Mouse (Mus musculus) limb, embryonic 12.5 days (tissue): ENCODE measurements around the gene Sorbs1. TPM values are rescaled to one million over a fixed set of nuclear protein-coding genes. Genes with fewer than 3 reads are reported as not detected.

Experiments
- ATAC-seq: fragments of 200-750 bp; cut with Nextera tagmentation; 2 replicates; pipeline ENCODE4 v1.8.0; 2017; ENCODE audit warnings: low read depth, moderate TSS enrichment; ENCODE audit not compliant: insufficient number of reproducible peaks, insufficient read depth, low FRiP score, low TSS enrichment
- H3K27ac ChIP-seq: fragments of 300-500 bp; sonication (generic); 2 replicates; pipeline ENCODE4 v1.5.1; 2016; ENCODE audit warnings: mild to moderate bottlenecking, moderate library complexity
- H3K27me3 ChIP-seq: fragments of 300-500 bp; sonication (generic); 2 replicates; pipeline ENCODE4 v1.6.1; 2016; ENCODE audit warnings: mild to moderate bottlenecking, moderate library complexity
- H3K36me3 ChIP-seq: fragments of 300-500 bp; sonication (generic); 2 replicates; pipeline ENCODE4 v1.6.1; 2016; ENCODE audit warnings: mild to moderate bottlenecking, moderate library complexity
- H3K4me1 ChIP-seq: fragments of 300-500 bp; sonication (generic); replicated peaks from 2 replicates; pipeline ENCODE4 v1.6.1; 2016
- H3K4me2 ChIP-seq: fragments of 300-500 bp; sonication (generic); 2 replicates; pipeline ENCODE4 v1.6.1; 2016; ENCODE audit warnings: mild to moderate bottlenecking, moderate library complexity
- H3K4me3 ChIP-seq: fragments of 300-500 bp; sonication (generic); replicated peaks from 2 replicates; pipeline ENCODE4 v1.5.1; 2016; ENCODE audit warnings: mild to moderate bottlenecking
- H3K9ac ChIP-seq: fragments of 300-500 bp; sonication (generic); replicated peaks from 2 replicates; pipeline ENCODE4 v1.6.1; 2016; ENCODE audit warnings: mild to moderate bottlenecking, moderate library complexity
- H3K9me3 ChIP-seq: fragments of 300-500 bp; sonication (generic); 2 replicates; pipeline ENCODE4 v1.6.1; 2016; ENCODE audit warnings: mild to moderate bottlenecking, moderate library complexity
- WGBS: fragments of 180-500 bp; shearing (Covaris S2); methylation state at CpG from one replicate; pipeline ENCODE4 v1.1.7; 2016; 5-methylcytosine and 5-hydroxymethylcytosine counted together
- polyA plus RNA-seq: library from polyadenylated mRNA; unstranded; fragments of >200 nt; fragmentation: Nextera tagmentation; extraction: Ambion mirVana; gene quantifications from 2 replicates; pipeline ENCODE4 v1.2.1, GENCODE M21; 2016

The Sorbs1 gene
- polyA plus RNA-seq, 1 experiment from 2014 or later: 37.3 TPM

- Histone ChIP-seq H3K4me3 (no peak overlapping the region), H3K9me3 (no peaks in the 10 kb centered on the region), H3K36me3 (no peaks in the 10 kb centered on the region), H3K4me1 (peaks cover 4% of the 10 kb centered on the region), H3K4me2 (no peak overlapping the region), H3K9ac (no peak overlapping the region), H3K27ac (no peak overlapping the region), H3K27me3 (no peaks in the 10 kb centered on the region)
- WGBS: 82% methylated on average over 9 of the region's 9 CpGs
- ATAC-seq: no peak
Measured at GRCm38 (mm10) chr19:40460854-40461490, 52.6 kb downstream of the Sorbs1 start.

GRCm38 (mm10) chr19:40459338-40459737, 54.2 kb downstream of the Sorbs1 start:
- 71% methylated on average over 1 of the region's 1 CpGs for WGBS
- no peak for ATAC-seq
- Histone ChIP-seq H3K9ac (no peak overlapping the region), H3K4me2 (no peak overlapping the region), H3K27me3 (no peaks in the 10 kb centered on the region), H3K4me3 (no peak overlapping the region), H3K27ac (no peak overlapping the region), H3K4me1 (peaks cover 4% of the 10 kb centered on the region), H3K9me3 (no peaks in the 10 kb centered on the region), H3K36me3 (no peaks in the 10 kb centered on the region)

DNA sequence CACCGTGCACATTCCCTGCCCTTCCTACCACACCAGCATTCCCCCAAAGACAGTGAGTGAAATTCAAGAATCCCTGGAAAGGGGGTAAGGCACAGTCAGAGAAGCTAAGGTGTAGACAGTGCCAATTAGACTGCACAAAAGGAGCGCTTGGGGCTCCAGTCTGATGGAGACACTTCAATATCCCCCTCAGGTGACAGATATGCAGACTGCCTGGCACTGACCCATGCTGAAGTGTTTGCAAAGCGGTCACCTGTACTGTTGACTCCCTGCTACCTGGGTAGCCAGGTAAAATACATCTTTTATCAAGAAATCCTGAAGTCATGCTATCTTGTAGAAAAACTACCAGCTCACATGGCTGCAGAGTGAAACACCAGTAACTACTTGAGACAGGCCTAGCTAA, 54.8 kb downstream of the Sorbs1 start:
- Histone ChIP-seq H3K4me2 (no peak overlapping the region), H3K27ac (no peak overlapping the region), H3K4me3 (no peak overlapping the region), H3K27me3 (no peaks in the 10 kb centered on the region), H3K4me1 (peaks cover 4% of the 10 kb centered on the region), H3K9me3 (no peaks in the 10 kb centered on the region), H3K36me3 (no peaks in the 10 kb centered on the region), H3K9ac (no peak overlapping the region)
- no peak for ATAC-seq
- WGBS: 80% methylated on average over 3 of the region's 3 CpGs

GRCm38 (mm10) chr19:40455248-40455647, 58.3 kb downstream of the Sorbs1 start:
- no peak overlapping the region for H3K9ac ChIP-seq
- no peaks in the 10 kb centered on the region for H3K36me3 ChIP-seq
- H3K4me1 ChIP-seq: no peaks in the 10 kb centered on the region
- WGBS: 91% methylated on average over 4 of the region's 4 CpGs
- no peak for ATAC-seq
- no peak overlapping the region for H3K27ac ChIP-seq
- H3K4me2 ChIP-seq: no peak overlapping the region
- no peak overlapping the region for H3K4me3 ChIP-seq
- no peaks in the 10 kb centered on the region for H3K27me3 ChIP-seq
- H3K9me3 ChIP-seq: no peaks in the 10 kb centered on the region

- Histone ChIP-seq H3K36me3 (no peaks in the 10 kb centered on the region), H3K27ac (no peak overlapping the region), H3K4me1 (no peaks in the 10 kb centered on the region), H3K27me3 (no peaks in the 10 kb centered on the region), H3K4me3 (no peak overlapping the region), H3K4me2 (no peak overlapping the region), H3K9me3 (no peaks in the 10 kb centered on the region), H3K9ac (no peak overlapping the region)
- ATAC-seq: no peak
- 92% methylated on average over 4 of the region's 4 CpGs for WGBS
Measured at GRCm38 (mm10) chr19:40454096-40454495, 59.5 kb downstream of the Sorbs1 start.

DNA sequence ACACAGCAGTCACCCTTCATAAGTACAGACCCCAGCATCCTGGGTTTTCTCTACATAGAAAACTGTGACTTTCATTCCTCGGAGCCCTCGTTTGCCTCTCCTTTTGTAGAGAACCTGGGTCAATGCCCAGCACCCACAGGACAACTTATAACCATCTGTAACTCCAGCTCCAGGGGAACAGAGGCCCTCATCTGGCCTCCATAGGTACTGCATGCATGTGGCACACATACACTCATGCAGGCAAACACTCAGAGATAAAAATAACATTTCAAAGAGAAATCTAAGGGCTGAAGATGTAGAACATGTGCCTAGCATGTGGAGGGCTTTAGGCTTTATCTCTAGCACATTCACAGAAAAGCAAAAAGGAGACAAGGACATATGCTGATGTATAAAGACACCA, 61.4 kb downstream of the Sorbs1 start:
- H3K9me3 ChIP-seq: no peaks in the 10 kb centered on the region
- no peak overlapping the region for H3K4me2 ChIP-seq
- 92% methylated on average over 2 of the region's 2 CpGs for WGBS

DNA sequence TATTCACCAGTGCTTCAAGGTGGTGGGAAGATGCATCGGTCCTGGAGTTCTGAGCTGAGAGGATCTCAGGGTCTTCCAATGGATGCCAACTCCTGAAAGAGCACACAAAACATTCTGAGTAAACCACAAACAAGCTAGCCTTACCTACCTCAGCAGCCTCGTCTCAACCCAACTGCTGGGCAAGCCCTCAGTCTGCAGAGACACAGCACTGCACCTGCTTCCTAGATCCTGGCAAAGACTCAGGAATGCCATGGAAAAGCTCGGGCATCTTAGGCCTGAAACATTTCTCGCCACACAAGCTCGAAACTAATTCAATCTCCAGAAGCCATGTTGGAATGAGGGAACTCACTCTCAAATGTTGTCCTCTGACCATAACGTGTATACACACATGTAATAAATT, 62.3 kb downstream of the Sorbs1 start:
- no peaks in the 10 kb centered on the region; the same call in 1 of the 2 replicates for H3K36me3 ChIP-seq
- H3K27me3 ChIP-seq: no peaks in the 10 kb centered on the region
- no peak overlapping the region for H3K4me3 ChIP-seq
- no peak for ATAC-seq
- WGBS: 90% methylated on average over 6 of the region's 6 CpGs
- H3K27ac ChIP-seq: no peak overlapping the region
- no peaks in the 10 kb centered on the region for H3K9me3 ChIP-seq
- no peak overlapping the region for H3K4me2 ChIP-seq
- no peaks in the 10 kb centered on the region for H3K4me1 ChIP-seq
- no peak overlapping the region for H3K9ac ChIP-seq

More for the DNA sequence above, 61.4 kb downstream of the Sorbs1 start:
- Histone ChIP-seq H3K27ac (no peak overlapping the region), H3K9ac (no peak overlapping the region), H3K4me1 (no peaks in the 10 kb centered on the region), H3K36me3 (no peaks in the 10 kb centered on the region), H3K4me3 (no peak overlapping the region), H3K27me3 (no peaks in the 10 kb centered on the region)
- no peak for ATAC-seq

DNA sequence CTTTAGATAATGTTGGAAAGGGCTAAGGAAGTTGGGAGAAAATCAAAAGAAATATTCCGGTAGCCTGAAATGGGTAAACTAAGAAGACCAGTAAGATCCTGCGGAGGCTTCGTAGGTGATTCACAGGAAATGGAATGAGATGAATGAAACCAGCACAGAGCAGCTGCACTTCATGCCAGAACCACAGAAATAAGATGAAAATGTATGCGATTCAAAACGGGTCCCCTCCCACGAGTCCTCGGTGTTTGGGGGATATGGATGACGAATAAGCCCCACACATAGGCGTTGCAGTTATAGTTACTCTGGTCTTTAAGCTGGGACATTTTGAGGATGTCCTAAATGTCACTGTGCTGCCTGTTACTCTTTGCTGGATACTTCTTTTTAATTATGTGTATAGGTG, 67.1 kb downstream of the Sorbs1 start:
- 94% methylated on average over 9 of the region's 9 CpGs for WGBS
- Histone ChIP-seq H3K27me3 (no peaks in the 10 kb centered on the region), H3K27ac (no peak overlapping the region), H3K4me3 (no peak overlapping the region), H3K36me3 (peaks cover 3% of the 10 kb centered on the region; the same call in 1 of the 2 replicates), H3K4me2 (no peak overlapping the region), H3K9me3 (no peaks in the 10 kb centered on the region), H3K9ac (no peak overlapping the region), H3K4me1 (no peaks in the 10 kb centered on the region)
- ATAC-seq: no peak

GRCm38 (mm10) chr19:40442377-40442776, 71.2 kb downstream of the Sorbs1 start:
- no peaks in the 10 kb centered on the region for H3K27me3 ChIP-seq
- H3K4me1 ChIP-seq: 0 out of 2 replicates have a peak, but pooled peaks cover 8% of the 10 kb centered on the region
- no peak overlapping the region for H3K9ac ChIP-seq
- no peaks in the 10 kb centered on the region for H3K9me3 ChIP-seq
- 83% methylated on average over 3 of the region's 3 CpGs for WGBS
- no peak overlapping the region for H3K27ac ChIP-seq
- no peak overlapping the region for H3K4me2 ChIP-seq
- no peak overlapping the region for H3K4me3 ChIP-seq
- no peak for ATAC-seq
- H3K36me3 ChIP-seq: peaks cover 3% of the 10 kb centered on the region; the same call in 1 of the 2 replicates

DNA sequence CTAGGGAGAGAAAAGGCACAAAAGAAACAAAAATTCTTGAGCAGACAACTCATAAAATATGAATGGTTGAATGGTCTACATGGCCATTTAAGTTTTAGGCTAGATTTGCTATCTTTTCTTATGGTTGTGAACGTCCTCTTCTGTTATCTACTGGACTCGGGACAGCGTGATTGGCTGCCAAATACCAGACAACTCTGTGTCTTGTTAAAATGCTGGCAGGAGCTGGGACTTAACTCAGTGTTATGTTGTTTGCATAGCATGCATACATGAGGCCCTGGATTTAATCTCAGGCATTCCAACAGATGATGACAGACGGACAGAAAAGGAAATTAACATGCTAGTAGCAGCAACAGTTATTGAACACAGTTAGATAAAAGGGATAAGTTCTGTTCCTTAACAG, 72.6 kb downstream of the Sorbs1 start:
- Histone ChIP-seq H3K4me1 (0 out of 2 replicates have a peak, but pooled peaks cover 8% of the 10 kb centered on the region), H3K9ac (no peak overlapping the region), H3K9me3 (no peaks in the 10 kb centered on the region), H3K27me3 (no peaks in the 10 kb centered on the region), H3K36me3 (no peaks in the 10 kb centered on the region), H3K27ac (no peak overlapping the region), H3K4me2 (no peak overlapping the region), H3K4me3 (no peak overlapping the region)
- ATAC-seq: no peak
- 87% methylated on average over 4 of the region's 4 CpGs for WGBS

DNA sequence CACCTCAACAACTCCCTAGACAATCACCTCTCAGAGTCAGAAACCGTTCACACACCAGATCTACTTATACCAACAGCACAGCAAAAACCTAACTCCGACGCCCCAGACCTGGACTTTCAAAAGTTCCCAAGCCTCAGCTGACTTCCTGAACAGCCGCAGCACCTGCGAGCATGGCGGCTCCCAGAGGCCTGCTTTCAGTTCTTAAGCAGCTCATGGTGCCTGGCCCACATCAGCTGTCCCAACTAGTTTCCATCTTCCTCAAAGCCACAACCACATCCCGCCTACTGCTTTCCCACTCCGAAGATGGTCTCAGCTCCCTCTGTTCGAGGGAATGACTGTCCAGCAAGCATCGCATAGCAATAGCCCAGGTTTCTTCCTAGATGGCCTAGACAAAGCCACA, 74.7 kb downstream of the Sorbs1 start:
- no peak overlapping the region for H3K9ac ChIP-seq
- H3K27me3 ChIP-seq: no peaks in the 10 kb centered on the region
- 89% methylated on average over 10 of the region's 10 CpGs for WGBS
- H3K27ac ChIP-seq: no peak overlapping the region
- H3K4me3 ChIP-seq: no peak overlapping the region
- H3K36me3 ChIP-seq: no peaks in the 10 kb centered on the region
- no peak for ATAC-seq
- H3K4me1 ChIP-seq: 0 out of 2 replicates have a peak, but pooled peaks cover 8% of the 10 kb centered on the region
- no peak overlapping the region for H3K4me2 ChIP-seq
- H3K9me3 ChIP-seq: no peaks in the 10 kb centered on the region

DNA sequence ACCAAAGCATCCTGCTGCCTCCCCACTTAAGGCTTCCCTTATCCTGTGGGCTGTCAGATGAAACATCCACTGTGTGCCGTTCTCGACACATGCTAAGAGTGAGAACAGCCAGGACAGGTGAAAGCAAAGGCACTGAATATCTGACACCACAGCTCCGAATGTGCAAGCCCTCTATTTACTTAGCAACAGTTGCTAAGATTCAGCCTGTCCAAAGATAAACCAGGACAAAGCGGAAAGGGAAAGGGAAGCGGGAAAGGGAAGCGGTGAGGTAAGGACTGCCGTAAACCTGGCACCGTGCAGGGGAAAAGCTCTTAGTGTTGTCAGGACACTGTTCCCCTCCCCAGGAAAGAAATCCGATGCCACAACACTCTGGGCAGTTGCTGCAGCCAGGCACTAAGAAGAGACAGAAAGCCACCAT, 75.9 kb downstream of the Sorbs1 start:
- Histone ChIP-seq H3K4me1 (0 out of 2 replicates have a peak, but pooled peaks cover 13% of the 10 kb centered on the region), H3K9me3 (no peaks in the 10 kb centered on the region), H3K27ac (no peak overlapping the region), H3K4me2 (no peak overlapping the region), H3K4me3 (no peak overlapping the region), H3K9ac (no peak overlapping the region), H3K36me3 (no peaks in the 10 kb centered on the region), H3K27me3 (no peaks in the 10 kb centered on the region)
- 57% methylated on average over 9 of the region's 9 CpGs for WGBS
- no peak for ATAC-seq
